22 mouse cellular contexts compared by ENCODE assay signal in the genomic region with DNA sequence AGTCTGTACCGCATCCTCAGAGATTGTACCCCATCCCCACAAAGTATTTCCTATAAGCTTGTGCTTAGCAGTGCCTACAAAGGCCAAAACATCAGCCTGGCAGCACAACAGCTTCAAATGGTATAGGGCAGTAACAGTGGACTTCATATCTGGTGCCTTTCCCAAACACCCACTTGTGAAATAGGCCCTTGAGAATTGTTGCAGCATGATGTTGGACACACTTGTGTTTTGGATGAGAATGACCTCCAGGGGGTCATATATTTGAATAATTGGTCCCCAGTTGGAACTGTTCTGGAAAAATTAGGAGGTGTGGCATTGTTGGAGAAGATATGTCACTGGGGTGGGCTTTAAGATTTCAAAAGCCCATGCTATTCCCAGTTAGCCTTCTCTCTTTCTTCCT. TPM values are rescaled to one million over a fixed set of nuclear protein-coding genes. Genes with fewer than 3 reads are reported as not detected.
DNase-seq lines count a peak whose midpoint lies in the region; ATAC-seq and TF ChIP-seq lines count a peak whose summit lies in the region.
"Had no signal": no experiment of that assay in that cellular context is flagged by ENCODE, and none has a peak within 500 bp of the region (broad histone marks: within the 10 kb centered on the region; RNA-seq: fewer than 3 reads in every experiment).

No protein-coding gene starts in this region.

- peak; percentile 42 for DNase-seq in adrenal gland, postnatal 10 days
- DNase-seq in adrenal gland, postnatal 4 days (ENCODE audit: low spot score in 2 of 2): no peak
- DNase-seq in layer of hippocampus, adult 2 months (ENCODE audit: low spot score in 2 of 2): no peak
- no peak for DNase-seq in layer of hippocampus, postnatal 25 days (ENCODE audit: extremely low spot score in 1 of 2, low spot score in 1 of 2)
- peak; percentile 51 for DNase-seq in adipocyte (ENCODE audit: low spot score)
- DNase-seq in liver, embryonic 11.5 days (ENCODE audit: low spot score): no peak
- DNase-seq: adrenal gland, postnatal 25 days; cerebellum, adult 11 months; cerebellum, adult 18-20 months; cerebellum, adult 8-10 months; cerebellum, adult 9-11 months; cerebellum, postnatal 14 days; cerebellum, postnatal 36 days; embryo, embryonic 11 days had no signal

- ATAC-seq in liver, embryonic 11.5 days (replicated peaks; ENCODE audit: low FRiP score): no peak
- ATAC-seq: forebrain, embryonic 14.5 days; forebrain, embryonic 16.5 days had no signal

- H3K36me3 ChIP-seq in liver, embryonic 11.5 days (ENCODE audit: control insufficient read depth, insufficient read depth, low read length): peaks cover 13% of the 10 kb centered on the region; the same call in 1 of the 2 replicates

- no peaks in the 10 kb centered on the region for H3K27me3 ChIP-seq in liver, embryonic 11.5 days (replicated peaks; ENCODE audit: control insufficient read depth, insufficient read depth, low read length)
- H3K27me3 ChIP-seq: embryonic facial prominence, embryonic 13.5 days; embryonic facial prominence, embryonic 15.5 days; forebrain, embryonic 12.5 days had no signal

- no peak overlapping the region for H3K9ac ChIP-seq in liver, embryonic 11.5 days (ENCODE audit: low read depth, low read length)
- H3K9ac ChIP-seq: embryonic facial prominence, embryonic 13.5 days; embryonic facial prominence, embryonic 15.5 days; forebrain, embryonic 12.5 days had no signal

- peaks cover 4% of the 10 kb centered on the region; the same call in 1 of the 2 replicates for H3K4me1 ChIP-seq in brown adipose tissue, adult 24 weeks (ENCODE audit: control insufficient read depth, insufficient read depth, insufficient read length, low read length)
- H3K4me1 ChIP-seq in liver, embryonic 11.5 days (replicated peaks; ENCODE audit: control insufficient read depth, insufficient read depth, low read length): peaks cover 9% of the 10 kb centered on the region

- no peak for TF ChIP-seq CTCF in layer of hippocampus, adult 2 months (conservative IDR thresholded peaks at IDR 0.05)

- no peak overlapping the region for H3K4me2 ChIP-seq in liver, embryonic 11.5 days
- H3K4me2 ChIP-seq: embryonic facial prominence, embryonic 13.5 days; embryonic facial prominence, embryonic 15.5 days; forebrain, embryonic 12.5 days had no signal

- WGBS in liver, embryonic 11.5 days: 92% methylated on average over 1 of the region's 1 CpGs

- no peak overlapping the region for H3K4me3 ChIP-seq in layer of hippocampus, adult 2 months
- H3K4me3 ChIP-seq in brown adipose tissue, adult 24 weeks (ENCODE audit: insufficient read depth, low read depth, low read length): no peak overlapping the region
- H3K4me3 ChIP-seq in liver, embryonic 11.5 days (ENCODE audit: low read depth, low read length): no peak overlapping the region
- H3K4me3 ChIP-seq: embryonic facial prominence, embryonic 13.5 days; embryonic facial prominence, embryonic 15.5 days; erythroblast, embryonic 14.5 days; forebrain, embryonic 10.5 days; forebrain, embryonic 12.5 days had no signal

- no peaks in the 10 kb centered on the region for H3K9me3 ChIP-seq in liver, embryonic 11.5 days (ENCODE audit: control insufficient read depth, low read length)
- H3K9me3 ChIP-seq: embryonic facial prominence, embryonic 13.5 days; embryonic facial prominence, embryonic 15.5 days; forebrain, embryonic 10.5 days; forebrain, embryonic 12.5 days had no signal

- H3K27ac ChIP-seq in layer of hippocampus, adult 2 months: peak overlapping the region; percentile 40; the same call in 1 of the 2 replicates
- peak overlapping the region; percentile 69; the same call in 1 of the 2 replicates for H3K27ac ChIP-seq in brown adipose tissue, adult 24 weeks (replicated peaks; ENCODE audit: low read depth, low read length)
- H3K27ac ChIP-seq in liver, embryonic 11.5 days (ENCODE audit: low read depth, low read length): no peak overlapping the region
- H3K27ac ChIP-seq: embryonic facial prominence, embryonic 13.5 days; embryonic facial prominence, embryonic 15.5 days; forebrain, embryonic 10.5 days; forebrain, embryonic 12.5 days had no signal

RNA-seq across cellular contexts. Expression of gene Taf3, which starts 3.6 kb away (rescaled TPM):
- total RNA-seq in adrenal gland, postnatal 10 days (2021): 10 to 100 TPM in 1 of 2 experiments, 1 to 10 TPM in 1; 9.6 to 10.6 TPM
- 10 to 100 TPM; 11.2 to 11.9 TPM for total RNA-seq in adrenal gland, postnatal 4 days (2021)
- 10 to 100 TPM; 13.9 to 15.4 TPM for total RNA-seq in layer of hippocampus, adult 2 months (2021)
- total RNA-seq in layer of hippocampus, postnatal 25 days (2021): 10 to 100 TPM; 12.9 to 13.9 TPM
- polyA plus RNA-seq in brown adipose tissue, adult 24 weeks (2012; ENCODE audit: insufficient read depth, insufficient read length, missing spikeins): 6.9 and 7.3 TPM in 2 replicates
- 14.9 and 18.6 TPM in 2 replicates for polyA plus RNA-seq in liver, embryonic 11.5 days (2014; fragmentation: Nextera tagmentation; extraction: Ambion mirVana)

RNA-seq across cellular contexts. Expression of gene Atp5c1, which starts 28.3 kb away (rescaled TPM):
- 100 to 1,000 TPM; 597 to 695 TPM for total RNA-seq in adrenal gland, postnatal 10 days (2021)
- 100 to 1,000 TPM; 368 to 376 TPM for total RNA-seq in adrenal gland, postnatal 4 days (2021)
- total RNA-seq in layer of hippocampus, adult 2 months (2021): 100 to 1,000 TPM; 246 to 250 TPM
- 100 to 1,000 TPM; 261 to 293 TPM for total RNA-seq in layer of hippocampus, postnatal 25 days (2021)
- 1,471 and 1,656 TPM in 2 replicates for polyA plus RNA-seq in brown adipose tissue, adult 24 weeks (2012; ENCODE audit: insufficient read depth, insufficient read length, missing spikeins)
- polyA plus RNA-seq in liver, embryonic 11.5 days (2014; fragmentation: Nextera tagmentation; extraction: Ambion mirVana): 585 and 612 TPM in 2 replicates

RNA-seq across cellular contexts. Expression of gene Kin, which starts 28.4 kb away (rescaled TPM):
- 10 to 100 TPM; 16.5 to 20.0 TPM for total RNA-seq in adrenal gland, postnatal 10 days (2021)
- total RNA-seq in adrenal gland, postnatal 4 days (2021): 10 to 100 TPM; 21.2 to 25.5 TPM
- total RNA-seq in layer of hippocampus, adult 2 months (2021): 10 to 100 TPM; 11.2 to 12.1 TPM
- 10 to 100 TPM; 12.5 to 13.6 TPM for total RNA-seq in layer of hippocampus, postnatal 25 days (2021)
- 18.4 and 23.4 TPM in 2 replicates for polyA plus RNA-seq in brown adipose tissue, adult 24 weeks (2012; ENCODE audit: insufficient read depth, insufficient read length, missing spikeins)
- 35.3 and 37.9 TPM in 2 replicates for polyA plus RNA-seq in liver, embryonic 11.5 days (2014; fragmentation: Nextera tagmentation; extraction: Ambion mirVana)

Comparison
In these comparisons a context has a peak if more than half of its experiments do, and no peak if none do; other contexts are left out.
1. DNase-seq: peak in adrenal gland, postnatal 10 days (single experiment) and adipocyte (single experiment); none in adrenal gland, postnatal 4 days (0 of 2), layer of hippocampus, adult 2 months (0 of 2), layer of hippocampus, postnatal 25 days (0 of 2) and liver, embryonic 11.5 days (single experiment).